Comparison of ENCODE assay signal across 14 mouse cellular contexts in the genomic region with DNA sequence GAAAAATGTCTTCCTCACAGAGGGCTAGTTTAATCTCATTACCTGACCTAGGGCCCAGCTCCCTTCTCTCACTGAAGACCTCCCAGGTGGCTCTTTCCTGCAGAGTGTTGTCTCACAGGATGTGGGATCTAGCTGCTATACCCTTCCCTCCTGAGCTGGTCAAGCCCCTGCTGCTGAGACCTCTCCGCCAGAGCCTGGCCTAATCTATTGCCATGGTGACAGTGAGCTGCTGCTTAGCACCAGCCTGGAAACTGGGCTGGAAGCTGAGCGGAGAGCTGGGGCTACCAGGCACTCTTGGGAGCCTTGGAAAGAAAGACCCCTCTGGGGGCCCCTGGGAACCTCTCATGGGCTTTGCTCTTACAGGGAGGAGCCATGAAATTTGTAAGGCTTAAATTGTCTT. TPM values are rescaled to one million over a fixed set of nuclear protein-coding genes. Genes with fewer than 3 reads are reported as not detected.
DNase-seq lines count a peak whose midpoint lies in the region; ATAC-seq and TF ChIP-seq lines count a peak whose summit lies in the region.
"Had no signal": no experiment of that assay in that cellular context is flagged by ENCODE, and none has a peak within 500 bp of the region (broad histone marks: within the 10 kb centered on the region; RNA-seq: fewer than 3 reads in every experiment).

No protein-coding gene starts in this region.

- H3K9ac ChIP-seq in liver, embryonic 13.5 days = peak overlapping the region; percentile 22; the same call in 1 of the 2 replicates
- no peak overlapping the region for H3K9ac ChIP-seq in liver, embryonic 11.5 days (ENCODE audit: low read depth, low read length)
- 0 out of 2 replicates have a peak overlapping the region, but pooled peaks have one; percentile 22 for H3K9ac ChIP-seq in forebrain, embryonic 16.5 days (replicated peaks; ENCODE audit: low read depth, low read length)
- H3K9ac ChIP-seq in midbrain, embryonic 11.5 days (ENCODE audit: low read length) = no peak overlapping the region
- H3K9ac ChIP-seq in kidney, embryonic 15.5 days = no peak overlapping the region
- H3K9ac ChIP-seq: heart, embryonic 15.5 days had no signal

- H3K4me1 ChIP-seq in liver, embryonic 13.5 days (replicated peaks) = peaks cover 77% of the 10 kb centered on the region
- H3K4me1 ChIP-seq in liver, embryonic 11.5 days (replicated peaks; ENCODE audit: control insufficient read depth, insufficient read depth, low read length) = peaks cover 18% of the 10 kb centered on the region
- peaks cover 2% of the 10 kb centered on the region; the same call in 1 of the 2 replicates for H3K4me1 ChIP-seq in forebrain, embryonic 16.5 days (replicated peaks; ENCODE audit: control insufficient read depth, insufficient read depth, low read length)
- peaks cover 19% of the 10 kb centered on the region for H3K4me1 ChIP-seq in midbrain, embryonic 11.5 days (ENCODE audit: control insufficient read depth, insufficient read depth, low read length)
- H3K4me1 ChIP-seq in kidney, embryonic 15.5 days = no peaks in the 10 kb centered on the region

- H3K36me3 ChIP-seq in liver, embryonic 13.5 days = peaks cover 94% of the 10 kb centered on the region
- H3K36me3 ChIP-seq in liver, embryonic 11.5 days (ENCODE audit: control insufficient read depth, insufficient read depth, low read length) = peaks cover 4% of the 10 kb centered on the region; the same call in 1 of the 2 replicates
- no peaks in the 10 kb centered on the region for H3K36me3 ChIP-seq in forebrain, embryonic 16.5 days (ENCODE audit: control insufficient read depth, insufficient read depth)
- no peaks in the 10 kb centered on the region for H3K36me3 ChIP-seq in midbrain, embryonic 11.5 days (ENCODE audit: control insufficient read depth, insufficient read depth, low read length)
- no peaks in the 10 kb centered on the region for H3K36me3 ChIP-seq in kidney, embryonic 15.5 days
- H3K36me3 ChIP-seq: heart, embryonic 15.5 days had no signal

- no peak for DNase-seq in liver, embryonic 13.5 days
- DNase-seq in liver, embryonic 11.5 days (ENCODE audit: low spot score) = no peak
- peak; percentile 93 for DNase-seq in midbrain, embryonic 11.5 days (ENCODE audit: low spot score, missing footprints)
- no peak for DNase-seq in kidney, postnatal 4 days
- no peak for DNase-seq in gastrocnemius, adult 2 months
- DNase-seq in lung, postnatal 25 days (ENCODE audit: low spot score) = no peak
- DNase-seq: adrenal gland, postnatal 14 days; cerebellum, adult 8-10 months; kidney, adult 11 months; liver; lung, postnatal 4 days had no signal

- intact Hi-C loops in gastrocnemius, adult 2 months (cut with DNase I) = no loop called here

- no peak for TF ChIP-seq CTCF in gastrocnemius, adult 2 months (IDR thresholded peaks at IDR 0.05)

- ATAC-seq in liver, embryonic 13.5 days (ENCODE audit: low read depth) = no peak
- ATAC-seq in liver, embryonic 11.5 days (replicated peaks; ENCODE audit: low FRiP score) = no peak
- ATAC-seq in forebrain, embryonic 16.5 days = peak; percentile 61; the same call in 1 of the 2 replicates
- ATAC-seq in midbrain, embryonic 11.5 days (ENCODE audit: low FRiP score) = peak; percentile 91
- ATAC-seq in kidney, embryonic 15.5 days (replicated peaks; ENCODE audit: low FRiP score) = no peak

- 71% methylated on average over 2 of the region's 2 CpGs for WGBS in liver, embryonic 13.5 days (ENCODE audit: insufficient replicate concordance)
- WGBS in liver, embryonic 11.5 days = 39% methylated on average over 2 of the region's 2 CpGs
- WGBS in forebrain, embryonic 16.5 days = 12% methylated on average over 2 of the region's 2 CpGs
- 0% methylated on average over 2 of the region's 2 CpGs for WGBS in midbrain, embryonic 11.5 days
- WGBS in kidney, embryonic 15.5 days = 31% methylated on average over 2 of the region's 2 CpGs

- no peak overlapping the region for H3K4me3 ChIP-seq in liver, embryonic 13.5 days (replicated peaks)
- H3K4me3 ChIP-seq in liver, embryonic 11.5 days (ENCODE audit: low read depth, low read length) = no peak overlapping the region
- H3K4me3 ChIP-seq in forebrain, embryonic 16.5 days (replicated peaks; ENCODE audit: low read length) = no peak overlapping the region
- no peak overlapping the region for H3K4me3 ChIP-seq in midbrain, embryonic 11.5 days (ENCODE audit: low read depth, low read length)
- no peak overlapping the region for H3K4me3 ChIP-seq in kidney, embryonic 15.5 days (replicated peaks)
- no peak overlapping the region for H3K4me3 ChIP-seq in gastrocnemius, adult 2 months
- H3K4me3 ChIP-seq: heart, embryonic 15.5 days had no signal

- 0 out of 2 replicates have a peak overlapping the region, but pooled peaks have one; percentile 24 for H3K27ac ChIP-seq in liver, embryonic 13.5 days
- no peak overlapping the region for H3K27ac ChIP-seq in liver, embryonic 11.5 days (ENCODE audit: low read depth, low read length)
- H3K27ac ChIP-seq in forebrain, embryonic 16.5 days (ENCODE audit: low read length) = no peak overlapping the region
- no peak overlapping the region for H3K27ac ChIP-seq in midbrain, embryonic 11.5 days (ENCODE audit: low read depth, low read length)
- no peak overlapping the region for H3K27ac ChIP-seq in kidney, embryonic 15.5 days
- no peak overlapping the region for H3K27ac ChIP-seq in gastrocnemius, adult 2 months
- H3K27ac ChIP-seq: heart, embryonic 15.5 days had no signal

- no peaks in the 10 kb centered on the region for H3K27me3 ChIP-seq in liver, embryonic 13.5 days
- H3K27me3 ChIP-seq in liver, embryonic 11.5 days (replicated peaks; ENCODE audit: control insufficient read depth, insufficient read depth, low read length) = no peaks in the 10 kb centered on the region
- no peaks in the 10 kb centered on the region for H3K27me3 ChIP-seq in forebrain, embryonic 16.5 days (replicated peaks; ENCODE audit: control insufficient read depth, insufficient read depth, low read length)
- no peaks in the 10 kb centered on the region for H3K27me3 ChIP-seq in midbrain, embryonic 11.5 days (ENCODE audit: control insufficient read depth, insufficient read depth, low read length)
- H3K27me3 ChIP-seq in kidney, embryonic 15.5 days = no peaks in the 10 kb centered on the region

- no peak overlapping the region for H3K4me2 ChIP-seq in liver, embryonic 13.5 days
- no peak overlapping the region for H3K4me2 ChIP-seq in liver, embryonic 11.5 days
- H3K4me2 ChIP-seq in forebrain, embryonic 16.5 days (ENCODE audit: low read length) = no peak overlapping the region
- no peak overlapping the region for H3K4me2 ChIP-seq in midbrain, embryonic 11.5 days
- H3K4me2 ChIP-seq in kidney, embryonic 15.5 days = no peak overlapping the region
- H3K4me2 ChIP-seq: heart, embryonic 15.5 days had no signal

- H3K9me3 ChIP-seq in liver, embryonic 13.5 days (replicated peaks) = no peaks in the 10 kb centered on the region
- no peaks in the 10 kb centered on the region for H3K9me3 ChIP-seq in liver, embryonic 11.5 days (ENCODE audit: control insufficient read depth, low read length)
- H3K9me3 ChIP-seq in forebrain, embryonic 16.5 days (ENCODE audit: control insufficient read depth, low read length) = no peaks in the 10 kb centered on the region
- no peaks in the 10 kb centered on the region for H3K9me3 ChIP-seq in midbrain, embryonic 11.5 days (ENCODE audit: control insufficient read depth, low read length)
- H3K9me3 ChIP-seq in kidney, embryonic 15.5 days (replicated peaks) = no peaks in the 10 kb centered on the region
- H3K9me3 ChIP-seq: heart, embryonic 15.5 days had no signal

RNA-seq across cellular contexts. Expression of gene Tspan33, which starts 13.9 kb away (rescaled TPM):
- polyA plus RNA-seq in liver, embryonic 13.5 days (2015; fragmentation: Nextera tagmentation; extraction: Ambion mirVana) = 150 and 164 TPM in 2 replicates
- 44.8 and 53.0 TPM in 2 replicates for polyA plus RNA-seq in liver, embryonic 11.5 days (2014; fragmentation: Nextera tagmentation; extraction: Ambion mirVana)
- 4.7 and 6.1 TPM in 2 replicates for polyA plus RNA-seq in forebrain, embryonic 16.5 days (2015; fragmentation: Nextera tagmentation; extraction: Ambion mirVana)
- 4.9 and 6.8 TPM in 2 replicates for polyA plus RNA-seq in midbrain, embryonic 11.5 days (2014; fragmentation: Nextera tagmentation; extraction: Ambion mirVana)
- polyA plus RNA-seq in kidney, embryonic 15.5 days (2015; fragmentation: Nextera tagmentation; extraction: Ambion mirVana) = 19.0 and 19.2 TPM in 2 replicates
- total RNA-seq in gastrocnemius, adult 2 months (2021) = 1 to 10 TPM; 1.9 to 2.8 TPM

RNA-seq across cellular contexts. Expression of gene Smo, which starts 27.4 kb away (rescaled TPM):
- 3.4 and 4.3 TPM in 2 replicates for polyA plus RNA-seq in liver, embryonic 13.5 days (2015; fragmentation: Nextera tagmentation; extraction: Ambion mirVana)
- 22.3 and 22.5 TPM in 2 replicates for polyA plus RNA-seq in liver, embryonic 11.5 days (2014; fragmentation: Nextera tagmentation; extraction: Ambion mirVana)
- 11.5 and 11.7 TPM in 2 replicates for polyA plus RNA-seq in forebrain, embryonic 16.5 days (2015; fragmentation: Nextera tagmentation; extraction: Ambion mirVana)
- polyA plus RNA-seq in midbrain, embryonic 11.5 days (2014; fragmentation: Nextera tagmentation; extraction: Ambion mirVana) = 38.6 and 44.5 TPM in 2 replicates
- 50.7 and 55.0 TPM in 2 replicates for polyA plus RNA-seq in kidney, embryonic 15.5 days (2015; fragmentation: Nextera tagmentation; extraction: Ambion mirVana)
- total RNA-seq in gastrocnemius, adult 2 months (2021) = 1 to 10 TPM; 2.8 to 5.0 TPM

RNA-seq across cellular contexts. Expression of gene Ahcyl2, which starts 59.9 kb away (rescaled TPM):
- 4.1 and 4.3 TPM in 2 replicates for polyA plus RNA-seq in liver, embryonic 13.5 days (2015; fragmentation: Nextera tagmentation; extraction: Ambion mirVana)
- polyA plus RNA-seq in liver, embryonic 11.5 days (2014; fragmentation: Nextera tagmentation; extraction: Ambion mirVana) = 12.0 and 12.5 TPM in 2 replicates
- 11.2 and 17.0 TPM in 2 replicates for polyA plus RNA-seq in forebrain, embryonic 16.5 days (2015; fragmentation: Nextera tagmentation; extraction: Ambion mirVana)
- 11.3 and 11.8 TPM in 2 replicates for polyA plus RNA-seq in midbrain, embryonic 11.5 days (2014; fragmentation: Nextera tagmentation; extraction: Ambion mirVana)
- polyA plus RNA-seq in kidney, embryonic 15.5 days (2015; fragmentation: Nextera tagmentation; extraction: Ambion mirVana) = 16.1 and 16.5 TPM in 2 replicates
- total RNA-seq in gastrocnemius, adult 2 months (2021) = 10 to 100 TPM; 14.7 to 20.3 TPM

Comparison
In these comparisons a context has a peak if more than half of its experiments do, and no peak if none do; other contexts are left out.
1. H3K9ac ChIP-seq: peak in liver, embryonic 13.5 days (single experiment) and forebrain, embryonic 16.5 days (single experiment); none in liver, embryonic 11.5 days (single experiment), midbrain, embryonic 11.5 days (single experiment) and kidney, embryonic 15.5 days (single experiment).
2. ATAC-seq: peak in forebrain, embryonic 16.5 days (single experiment) and midbrain, embryonic 11.5 days (single experiment); none in liver, embryonic 13.5 days (single experiment), liver, embryonic 11.5 days (single experiment) and kidney, embryonic 15.5 days (single experiment).